Mouse (Mus musculus) heart, embryonic 10.5 days (tissue): Measurements from ENCODE around the gene Lactb. TPM values are rescaled to one million over a fixed set of nuclear protein-coding genes. Genes with fewer than 3 reads are reported as not detected.
"Not testable (repeated sequence)": the region's sequence is repeated elsewhere in the genome, so short reads cannot be mapped to it uniquely, and the experiment has no call there.

Experiments used
- DNase-seq: peaks from one replicate; pipeline ENCODE4 v3.0.0-alpha.2; 2017; ENCODE audit warnings: low spot score
- H3K27ac ChIP-seq: fragments of 300-500 bp; sonication (generic); 2 replicates; pipeline ENCODE4 v1.5.1; 2016; ENCODE audit warnings: mild to moderate bottlenecking
- H3K27me3 ChIP-seq: fragments of 300-500 bp; sonication (generic); 2 replicates; pipeline ENCODE4 v1.6.1; 2016; ENCODE audit warnings: mild to moderate bottlenecking; ENCODE audit not compliant: poor library complexity, insufficient read depth, severe bottlenecking
- H3K36me3 ChIP-seq: fragments of 300-500 bp; sonication (generic); 2 replicates; pipeline ENCODE4 v1.6.1; 2016; ENCODE audit warnings: mild to moderate bottlenecking, moderate library complexity
- H3K4me1 ChIP-seq: fragments of 300-500 bp; sonication (generic); 2 replicates; pipeline ENCODE4 v1.6.1; 2016; ENCODE audit warnings: mild to moderate bottlenecking
- H3K4me3 ChIP-seq: fragments of 300-500 bp; sonication (generic); 2 replicates; pipeline ENCODE4 v1.5.1; 2016; ENCODE audit warnings: mild to moderate bottlenecking, moderate library complexity
- H3K9me3 ChIP-seq: fragments of 300-500 bp; sonication (generic); 2 replicates; pipeline ENCODE4 v1.6.1; 2016; ENCODE audit warnings: mild to moderate bottlenecking, moderate library complexity
- WGBS: fragments of 180-500 bp; shearing (Covaris S2); methylation state at CpG from one replicate; pipeline ENCODE4 v1.1.7; 2016; 5-methylcytosine and 5-hydroxymethylcytosine counted together
- polyA plus RNA-seq: library from polyadenylated mRNA; unstranded; fragments of >200 nt; fragmentation: Nextera tagmentation; extraction: Ambion mirVana; gene quantifications from 2 replicates; pipeline ENCODE4 v1.2.1, GENCODE M21; 2016

Gene Lactb
- polyA plus RNA-seq, 1 experiment from 2014 or later = 11.4 TPM

GRCm38 (mm10) chr9:66915869-66916785 lies 59.2 kb downstream of the Lactb start:
- WGBS = 65% methylated on average over 9 of the region's 9 CpGs
- no peak overlapping the region for H3K4me3 ChIP-seq
- peaks cover 36% of the 10 kb centered on the region for H3K4me1 ChIP-seq

GRCm38 (mm10) chr9:66915401-66915800 lies 59.9 kb downstream of the Lactb start:
- DNase-seq = no peak
- H3K4me1 ChIP-seq = peaks cover 34% of the 10 kb centered on the region
- no peaks in the 10 kb centered on the region for H3K9me3 ChIP-seq
- peaks cover 4% of the 10 kb centered on the region; the same call in 1 of the 2 replicates for H3K36me3 ChIP-seq
- H3K27ac ChIP-seq = peak overlapping the region; percentile 42
- WGBS = 83% methylated on average over 5 of the region's 5 CpGs
- no peak overlapping the region for H3K4me3 ChIP-seq
- no peaks in the 10 kb centered on the region for H3K27me3 ChIP-seq

More at GRCm38 (mm10) chr9:66915869-66916785, 59.2 kb downstream of the Lactb start:
- H3K27me3 ChIP-seq = no peaks in the 10 kb centered on the region
- H3K27ac ChIP-seq = peak overlapping the region; percentile 42; the same call in 1 of the 2 replicates
- peaks cover 4% of the 10 kb centered on the region; the same call in 1 of the 2 replicates for H3K36me3 ChIP-seq
- no peak for DNase-seq
- no peaks in the 10 kb centered on the region for H3K9me3 ChIP-seq

DNA sequence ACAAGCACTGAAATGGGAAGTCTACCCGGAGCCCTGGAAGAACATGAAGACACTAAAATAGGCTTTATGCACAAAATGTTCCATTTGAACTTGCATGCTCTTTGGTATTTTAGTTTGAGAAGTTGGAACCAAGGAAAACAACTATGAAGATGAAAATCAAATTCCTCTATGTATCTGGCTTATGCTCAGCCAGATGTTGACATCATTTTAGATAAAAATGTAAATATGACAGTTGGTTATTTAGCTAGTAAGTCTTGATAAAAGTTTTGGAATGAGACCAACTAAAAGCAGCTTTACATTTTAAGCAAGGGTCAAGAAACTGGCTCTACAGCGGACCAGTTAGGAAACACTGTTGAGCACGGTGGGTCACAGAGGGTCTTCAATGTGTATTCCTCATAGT lies 60.7 kb downstream of the Lactb start:
- Histone ChIP-seq H3K4me3 (no peak overlapping the region), H3K27ac (no peak overlapping the region), H3K4me1 (peaks cover 39% of the 10 kb centered on the region)

DNA sequence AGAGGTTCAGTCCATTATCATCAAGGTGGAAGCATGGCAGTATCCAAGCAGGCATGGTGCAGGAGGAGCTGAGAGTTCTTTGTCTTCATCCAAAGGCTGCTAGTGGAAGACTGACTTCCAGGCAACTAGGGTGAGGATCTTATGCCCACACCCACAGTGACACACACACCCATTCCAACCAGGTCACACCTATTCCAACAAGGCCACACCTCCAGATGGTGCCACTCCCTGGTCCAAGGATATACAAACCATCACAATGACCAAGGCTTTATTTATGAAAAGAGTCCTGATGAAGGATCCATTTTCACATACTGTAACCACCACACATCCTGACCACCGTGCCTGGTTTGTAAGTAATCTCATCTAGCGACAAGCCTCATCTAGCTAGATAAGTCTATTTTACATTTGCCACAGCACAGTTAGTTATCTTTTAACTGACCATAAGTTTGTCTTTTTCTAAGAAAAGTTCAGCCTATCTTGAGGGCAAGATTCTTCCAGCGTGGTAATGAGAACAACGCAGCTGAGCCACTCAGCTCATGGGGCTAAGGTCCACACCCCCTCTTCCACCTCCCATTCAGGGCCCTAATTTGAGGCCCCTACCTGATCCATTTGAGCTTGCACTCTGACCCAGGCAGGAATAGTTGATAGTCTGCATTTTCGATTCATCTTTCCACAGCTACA lies 61.9 kb downstream of the Lactb start:
- H3K27me3 ChIP-seq, H3K4me3 ChIP-seq, DNase-seq, H3K36me3 ChIP-seq, H3K27ac ChIP-seq, H3K9me3 ChIP-seq: not testable (repeated sequence)
- 76% methylated on average over 5 of the region's 5 CpGs for WGBS
- H3K4me1 ChIP-seq = peaks cover 40% of the 10 kb centered on the region

More for the DNA sequence above, 60.7 kb downstream of the Lactb start:
- DNase-seq = no peak
- Histone ChIP-seq H3K36me3 (peaks cover 4% of the 10 kb centered on the region; the same call in 1 of the 2 replicates), H3K9me3 (no peaks in the 10 kb centered on the region), H3K27me3 (no peaks in the 10 kb centered on the region)
- WGBS = 93% methylated on average over 3 of the region's 3 CpGs

DNA sequence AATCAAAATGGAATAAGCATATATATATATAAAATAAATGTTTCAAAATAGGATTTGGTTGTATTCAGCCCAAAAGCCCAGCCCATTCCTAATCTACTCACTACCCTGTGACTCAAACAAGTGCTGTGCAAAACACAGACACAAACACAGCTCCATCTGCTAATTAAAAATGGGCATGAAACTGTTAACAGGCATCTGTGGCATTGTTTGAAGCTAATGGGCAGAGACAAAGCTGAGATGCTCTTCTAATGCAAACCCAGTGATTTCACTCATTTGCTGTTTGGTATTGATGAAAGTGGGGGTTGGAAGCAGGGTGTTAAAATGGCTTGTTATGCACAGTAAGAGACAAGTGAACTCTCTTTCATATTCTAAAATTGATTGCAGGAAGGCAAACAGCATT lies 63.0 kb downstream of the Lactb start:
- no peak overlapping the region for H3K27ac ChIP-seq
- H3K9me3 ChIP-seq = no peaks in the 10 kb centered on the region
- no peak overlapping the region for H3K4me3 ChIP-seq
- H3K4me1 ChIP-seq = peaks cover 34% of the 10 kb centered on the region
- no peak for DNase-seq
- peaks cover 4% of the 10 kb centered on the region; the same call in 1 of the 2 replicates for H3K36me3 ChIP-seq
- H3K27me3 ChIP-seq = no peaks in the 10 kb centered on the region

GRCm38 (mm10) chr9:66910677-66911076 lies 64.6 kb downstream of the Lactb start:
- no peak overlapping the region for H3K27ac ChIP-seq
- DNase-seq = no peak
- H3K27me3 ChIP-seq = no peaks in the 10 kb centered on the region
- no peak overlapping the region for H3K4me3 ChIP-seq
- WGBS = 91% methylated on average over 5 of the region's 5 CpGs
- no peaks in the 10 kb centered on the region for H3K9me3 ChIP-seq
- H3K36me3 ChIP-seq = peaks cover 4% of the 10 kb centered on the region; the same call in 1 of the 2 replicates
- peaks cover 35% of the 10 kb centered on the region for H3K4me1 ChIP-seq

DNA sequence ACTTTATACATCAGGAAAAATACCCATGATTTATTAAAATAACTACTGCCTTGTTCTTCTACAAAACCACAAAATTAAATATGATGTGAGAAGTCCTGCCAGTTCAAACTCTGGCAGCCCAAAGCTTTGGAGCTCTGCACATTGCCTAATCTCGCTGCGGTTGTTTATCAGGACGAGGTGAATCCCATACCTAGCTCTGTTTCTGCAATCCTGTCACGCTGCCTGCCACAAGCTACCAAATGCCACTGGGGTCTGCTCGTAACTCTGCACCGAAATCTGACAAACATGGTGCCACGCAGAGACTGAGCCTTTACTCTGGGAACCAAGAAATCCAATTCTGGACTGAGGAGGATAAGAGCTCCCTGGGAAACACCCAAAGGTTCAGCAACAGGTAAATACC lies 65.4 kb downstream of the Lactb start:
- H3K4me1 ChIP-seq = peaks cover 28% of the 10 kb centered on the region
- 76% methylated on average over 7 of the region's 7 CpGs for WGBS
- no peak overlapping the region for H3K4me3 ChIP-seq
- H3K27me3 ChIP-seq = no peaks in the 10 kb centered on the region
- H3K9me3 ChIP-seq = no peaks in the 10 kb centered on the region
- no peak overlapping the region for H3K27ac ChIP-seq
- H3K36me3 ChIP-seq = peaks cover 4% of the 10 kb centered on the region; the same call in 1 of the 2 replicates
- DNase-seq = no peak

DNA sequence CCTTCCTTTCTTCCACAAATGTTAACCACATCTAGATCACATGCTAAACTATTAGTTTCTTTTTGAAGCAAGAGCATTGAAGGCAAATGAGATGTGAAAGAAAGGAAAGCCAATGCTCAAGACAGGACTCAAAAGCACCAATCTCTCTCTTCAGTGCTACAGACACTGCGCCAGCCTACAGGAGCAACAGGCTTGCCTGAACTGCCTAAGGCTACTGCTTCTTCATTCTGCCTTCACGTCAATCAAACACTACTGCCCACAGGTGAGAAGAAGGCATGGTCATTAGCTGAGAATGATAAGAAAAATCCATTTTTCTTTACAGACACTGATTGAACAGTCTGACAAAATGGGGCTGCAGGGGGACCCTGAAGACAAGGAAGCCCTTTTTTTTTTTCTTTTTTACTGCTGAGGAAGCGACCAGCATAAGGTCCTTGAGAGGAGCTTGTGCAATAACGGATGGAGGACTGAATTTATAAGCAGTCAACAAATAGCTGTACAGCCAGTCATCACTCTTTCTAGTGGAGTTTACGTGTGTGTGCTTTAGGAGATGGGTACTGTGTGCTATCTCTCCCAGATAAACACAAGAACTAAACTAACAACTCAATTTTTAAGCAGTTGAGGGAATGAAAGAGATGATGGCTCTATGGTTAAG lies 67.4 kb downstream of the Lactb start:
- no peaks in the 10 kb centered on the region for H3K27me3 ChIP-seq
- H3K27ac ChIP-seq = no peak overlapping the region
- H3K4me1 ChIP-seq = peaks cover 25% of the 10 kb centered on the region
- H3K9me3 ChIP-seq = no peaks in the 10 kb centered on the region
- H3K36me3 ChIP-seq = peaks cover 2% of the 10 kb centered on the region; the same call in 1 of the 2 replicates
- 82% methylated on average over 5 of the region's 5 CpGs for WGBS
- DNase-seq = no peak
- H3K4me3 ChIP-seq = no peak overlapping the region

GRCm38 (mm10) chr9:66907126-66907525 lies 68.2 kb downstream of the Lactb start:
- WGBS = 91% methylated on average over 8 of the region's 8 CpGs
- H3K9me3 ChIP-seq = no peaks in the 10 kb centered on the region
- no peak overlapping the region for H3K27ac ChIP-seq

DNA sequence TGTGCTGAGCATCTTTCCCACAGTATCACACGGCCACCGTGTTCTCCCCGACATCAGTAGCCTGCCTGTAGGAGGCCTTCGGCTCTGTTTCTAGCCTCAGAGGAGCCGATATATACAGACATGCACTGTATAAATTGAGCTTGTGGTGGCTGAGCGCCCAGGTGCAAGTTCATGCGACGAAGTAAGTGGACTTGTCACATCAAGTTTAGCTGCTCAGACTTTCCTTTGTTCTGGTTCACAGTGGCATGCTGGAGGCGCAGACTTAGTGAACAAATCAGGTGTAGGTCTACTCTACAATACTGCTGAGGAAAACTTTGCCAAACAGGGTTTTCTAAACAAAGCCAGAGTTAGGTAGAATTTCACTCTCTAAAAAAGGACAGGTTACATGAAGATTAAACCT lies 69.3 kb downstream of the Lactb start:
- Histone ChIP-seq H3K27ac (no peak overlapping the region), H3K27me3 (no peaks in the 10 kb centered on the region), H3K36me3 (peaks cover 3% of the 10 kb centered on the region; the same call in 1 of the 2 replicates), H3K4me1 (peaks cover 25% of the 10 kb centered on the region), H3K4me3 (no peak overlapping the region), H3K9me3 (no peaks in the 10 kb centered on the region)
- no peak for DNase-seq
- 83% methylated on average over 9 of the region's 9 CpGs for WGBS

More at GRCm38 (mm10) chr9:66907126-66907525, 68.2 kb downstream of the Lactb start:
- no peaks in the 10 kb centered on the region for H3K27me3 ChIP-seq
- H3K36me3 ChIP-seq = no peaks in the 10 kb centered on the region
- peaks cover 25% of the 10 kb centered on the region for H3K4me1 ChIP-seq
- no peak overlapping the region for H3K4me3 ChIP-seq
- no peak for DNase-seq
